ENCODE assay signal across 12 mouse cellular contexts in the genomic region with DNA sequence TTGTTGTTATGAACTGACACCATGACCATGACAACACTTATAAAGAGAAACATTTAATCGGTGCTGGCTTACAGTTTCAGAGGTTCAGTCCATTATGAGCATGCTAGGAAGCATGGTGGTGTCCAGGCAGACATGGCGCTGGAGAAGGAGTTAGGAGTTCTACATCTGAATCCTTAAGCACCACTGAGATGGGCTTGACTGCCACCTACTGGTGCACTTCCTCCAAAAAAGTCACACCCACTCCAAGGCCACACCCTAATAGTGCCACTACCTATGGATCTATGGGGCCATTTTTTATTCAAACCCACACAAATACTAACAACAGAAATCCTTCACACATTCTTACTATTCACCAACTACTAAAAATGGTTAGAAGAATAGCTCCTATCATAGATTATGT. TPM values are rescaled to one million over a fixed set of nuclear protein-coding genes. Genes with fewer than 3 reads are reported as not detected.
A peak's percentile ranks its signal among the peaks of the same experiment; 100 is the strongest.
DNase-seq lines count a peak whose midpoint lies in the region; ATAC-seq and TF ChIP-seq lines count a peak whose summit lies in the region.
"Had no signal": no experiment of that assay in that cellular context is flagged by ENCODE, and none has a peak within 500 bp of the region (broad histone marks: within the 10 kb centered on the region; RNA-seq: fewer than 3 reads in every experiment).

No protein-coding gene starts in this region.

- in situ Hi-C loops in CH12.LX (cut with MboI; ENCODE audit: low pct_ligation_motif_present, low pct_unique_long_range_greater_than_20kb, low sequenced_read_pairs): no loop called here

- DNase-seq in left cerebral cortex, adult 2 months (ENCODE audit: extremely low spot score in 1 of 2, low spot score in 2 of 2): no peak
- no peak for DNase-seq in left cerebral cortex, adult 18-20 months (ENCODE audit: low spot score in 2 of 2)
- peak; percentile 58 for DNase-seq in CH12.LX (ENCODE audit: extremely low read depth)
- peak; percentile 68 for DNase-seq in splenic B cell, adult 2 months (ENCODE audit: low read depth, low spot score)
- DNase-seq in midbrain, embryonic 11.5 days (ENCODE audit: low spot score, missing footprints): no peak
- DNase-seq in cerebellum, adult 9-11 months: no peak
- DNase-seq: cerebellum, postnatal 25 days had no signal

- TF ChIP-seq EP300 in CH12.LX (IDR thresholded peaks at IDR 0.05; ENCODE audit: low read length): no peak

- peak; percentile 23 for TF ChIP-seq CTCF in left cerebral cortex, adult 2 months (IDR thresholded peaks at IDR 0.05)
- peak; percentile 42 to 76 for TF ChIP-seq CTCF in CH12.LX (conservative IDR thresholded peaks at IDR 0.05 in 1 of 2, IDR thresholded peaks at IDR 0.05 in 1 of 2; ENCODE audit: low read depth in 2 of 2, low read length in 2 of 2)
- TF ChIP-seq CTCF in bone marrow, adult 2 months (IDR thresholded peaks at IDR 0.05; ENCODE audit: control insufficient read depth, insufficient read depth, low read length): peak; percentile 50

- H3K79me2 ChIP-seq in CH12.LX (replicated peaks; ENCODE audit: control insufficient read depth, extremely low read depth, insufficient read depth, poor library complexity, severe bottlenecking): no peaks in the 10 kb centered on the region

- H3K9ac ChIP-seq in CH12.LX (ENCODE audit: insufficient read depth, low read depth): no peak overlapping the region
- H3K9ac ChIP-seq in midbrain, embryonic 11.5 days (ENCODE audit: low read length): no peak overlapping the region
- H3K9ac ChIP-seq in forebrain, embryonic 13.5 days: no peak overlapping the region
- H3K9ac ChIP-seq: heart, embryonic 13.5 days; intestine, embryonic 15.5 days had no signal

- TF ChIP-seq RAD21 in CH12.LX (IDR thresholded peaks at IDR 0.05; ENCODE audit: low read depth, low read length): peak; percentile 66

- H3K4me2 ChIP-seq in CH12.LX (ENCODE audit: insufficient read depth, low read depth, poor library complexity, severe bottlenecking): no peak overlapping the region
- no peak overlapping the region for H3K4me2 ChIP-seq in midbrain, embryonic 11.5 days
- no peak overlapping the region for H3K4me2 ChIP-seq in forebrain, embryonic 13.5 days
- H3K4me2 ChIP-seq: heart, embryonic 13.5 days; intestine, embryonic 15.5 days had no signal

- H3K4me1 ChIP-seq in CH12.LX (ENCODE audit: control insufficient read depth in 1 of 2, insufficient read depth in 2 of 2): peaks cover 6 to 27% of the 10 kb centered on the region in 2 experiments; a peak in 3 of 4 replicates
- no peaks in the 10 kb centered on the region; the same call in 1 of the 2 replicates for H3K4me1 ChIP-seq in bone marrow, adult 2 months (ENCODE audit: control insufficient read depth, insufficient read depth, low read length)
- H3K4me1 ChIP-seq in midbrain, embryonic 11.5 days (ENCODE audit: control insufficient read depth, insufficient read depth, low read length): no peaks in the 10 kb centered on the region
- H3K4me1 ChIP-seq in forebrain, embryonic 13.5 days: no peaks in the 10 kb centered on the region
- H3K4me1 ChIP-seq: heart, embryonic 13.5 days; intestine, embryonic 15.5 days had no signal

- H3K27me3 ChIP-seq in CH12.LX (replicated peaks): no peaks in the 10 kb centered on the region
- H3K27me3 ChIP-seq in splenic B cell, adult 2 months (ENCODE audit: control insufficient read depth, insufficient read depth, low read length, poor library complexity, severe bottlenecking): no peaks in the 10 kb centered on the region
- H3K27me3 ChIP-seq in midbrain, embryonic 11.5 days (ENCODE audit: control insufficient read depth, insufficient read depth, low read length): no peaks in the 10 kb centered on the region
- no peaks in the 10 kb centered on the region for H3K27me3 ChIP-seq in forebrain, embryonic 13.5 days
- H3K27me3 ChIP-seq: heart, embryonic 13.5 days; intestine, embryonic 15.5 days had no signal

- intact Hi-C loops in left cerebral cortex, adult 2 months (cut with DNase I): loop anchor here (5.0 kb wide), 1 partner anchor 148 kb away; a partner anchor contains a TSS

- dilution Hi-C loops in CH12.LX (cut with MboI; ENCODE audit: extremely low pct_ligation_motif_present, extremely low pct_unique_long_range_greater_than_20kb, low sequenced_read_pairs): no loop called here

- no peak overlapping the region for H3K27ac ChIP-seq in left cerebral cortex, adult 2 months
- H3K27ac ChIP-seq in CH12.LX (ENCODE audit: insufficient read depth, low read depth): no peak overlapping the region
- no peak overlapping the region for H3K27ac ChIP-seq in bone marrow, adult 2 months (ENCODE audit: control insufficient read depth, insufficient read depth, low read depth, low read length, poor library complexity)
- no peak overlapping the region for H3K27ac ChIP-seq in midbrain, embryonic 11.5 days (ENCODE audit: low read depth, low read length)
- H3K27ac ChIP-seq in forebrain, embryonic 13.5 days: no peak overlapping the region
- H3K27ac ChIP-seq: heart, embryonic 13.5 days; intestine, embryonic 15.5 days had no signal

- no peak for ATAC-seq in midbrain, embryonic 11.5 days (ENCODE audit: low FRiP score)
- ATAC-seq in forebrain, embryonic 13.5 days: no peak
- ATAC-seq: activated CD4-positive, CD25-positive, alpha-beta regulatory T cell, adult 4 months; intestine, embryonic 15.5 days had no signal

- no peak for TF ChIP-seq POLR2A in CH12.LX (IDR thresholded peaks at IDR 0.05; ENCODE audit: low read depth, low read length)
- TF ChIP-seq POLR2A in bone marrow, adult 2 months (IDR thresholded peaks at IDR 0.05; ENCODE audit: borderline replicate concordance, control insufficient read depth, low read depth, low read length): no peak

- H3K4me3 ChIP-seq in left cerebral cortex, adult 2 months: no peak overlapping the region
- no peak overlapping the region for H3K4me3 ChIP-seq in CH12.LX (replicated peaks in 1 of 3; ENCODE audit: low read depth in 2 of 3, low read length in 2 of 3, poor library complexity in 1 of 3)
- no peak overlapping the region for H3K4me3 ChIP-seq in bone marrow, adult 2 months (replicated peaks; ENCODE audit: control insufficient read depth, low read depth, low read length)
- no peak overlapping the region for H3K4me3 ChIP-seq in midbrain, embryonic 11.5 days (ENCODE audit: low read depth, low read length)
- no peak overlapping the region for H3K4me3 ChIP-seq in forebrain, embryonic 13.5 days
- H3K4me3 ChIP-seq: heart, embryonic 13.5 days; intestine, embryonic 15.5 days had no signal

- H3K36me3 ChIP-seq in CH12.LX (replicated peaks in 1 of 2; ENCODE audit: control insufficient read depth in 1 of 2, insufficient read depth in 1 of 2, low read length in 1 of 2): no peaks in the 10 kb centered on the region
- H3K36me3 ChIP-seq in splenic B cell, adult 2 months (ENCODE audit: control insufficient read depth, insufficient read depth, low read length, poor library complexity, severe bottlenecking): no peaks in the 10 kb centered on the region
- no peaks in the 10 kb centered on the region for H3K36me3 ChIP-seq in midbrain, embryonic 11.5 days (ENCODE audit: control insufficient read depth, insufficient read depth, low read length)
- H3K36me3 ChIP-seq in forebrain, embryonic 13.5 days (ENCODE audit: poor library complexity, severe bottlenecking): no peaks in the 10 kb centered on the region
- H3K36me3 ChIP-seq: heart, embryonic 13.5 days; intestine, embryonic 15.5 days had no signal

- no peaks in the 10 kb centered on the region for H3K9me3 ChIP-seq in CH12.LX (replicated peaks; ENCODE audit: low read length)
- no peaks in the 10 kb centered on the region for H3K9me3 ChIP-seq in midbrain, embryonic 11.5 days (ENCODE audit: control insufficient read depth, low read length)
- H3K9me3 ChIP-seq in forebrain, embryonic 13.5 days (replicated peaks): no peaks in the 10 kb centered on the region
- H3K9me3 ChIP-seq: heart, embryonic 13.5 days; intestine, embryonic 15.5 days had no signal

- WGBS in bone marrow, adult 2 months: 78% methylated on average over 2 of the region's 2 CpGs
- WGBS in midbrain, embryonic 11.5 days: 87% methylated on average over 2 of the region's 2 CpGs
- WGBS in forebrain, embryonic 13.5 days: 93% methylated on average over 2 of the region's 2 CpGs

TF ChIP-seq in CH12.LX, 34 proteins besides CTCF, POLR2A, EP300 and RAD21:
- no peak for TF ChIP-seq MAZ (IDR thresholded peaks at IDR 0.05; ENCODE audit: low read depth, low read length)
- TF ChIP-seq POLR2AphosphoS2 (IDR thresholded peaks at IDR 0.05; ENCODE audit: low read depth, low read length): no peak
- TF ChIP-seq SMC3 (IDR thresholded peaks at IDR 0.05; ENCODE audit: low read depth, low read length): peak; percentile 61

RNA-seq across cellular contexts. Expression of a gene that starts 35.5 kb away (rescaled TPM):
- total RNA-seq in left cerebral cortex, adult 2 months (2021): under 1 TPM; 0.28 to 0.54 TPM
- under 1 TPM; 0.49 to 0.51 TPM for total RNA-seq in left cerebral cortex, adult 18-20 months (2021)
- total RNA-seq in CH12.LX (2012; rRNA removed): 4.9 and 5.9 TPM in 2 replicates
- 37.7 and 40.3 TPM in 2 replicates for total RNA-seq in CH12.LX (2014; rRNA removed)
- 25.5 and 25.8 TPM in 2 replicates for polyA plus RNA-seq in CH12.LX (2012; ENCODE audit: insufficient read length, low read depth)
- 12.7 and 20.5 TPM in 2 replicates for polyA plus RNA-seq in bone marrow, adult 2 months (2011; ENCODE audit: insufficient read depth, insufficient read length, low replicate concordance, missing spikeins)
- polyA plus RNA-seq in midbrain, embryonic 11.5 days (2014; fragmentation: Nextera tagmentation; extraction: Ambion mirVana): 0.32 and 0.45 TPM in 2 replicates
- 0.30 and 0.48 TPM in 2 replicates for polyA plus RNA-seq in forebrain, embryonic 13.5 days (2015; fragmentation: Nextera tagmentation; extraction: Ambion mirVana)

Comparison
In these comparisons a context has a peak if more than half of its experiments do, and no peak if none do; other contexts are left out.
1. DNase-seq: peak in CH12.LX (single experiment) and splenic B cell, adult 2 months (single experiment); none in left cerebral cortex, adult 2 months (0 of 2), left cerebral cortex, adult 18-20 months (0 of 2), midbrain, embryonic 11.5 days (single experiment) and cerebellum, adult 9-11 months (single experiment).
2. Peak in every context shown above with its lines, with median percentiles within 50 percentile points of each other: CTCF ChIP-seq.